Mouse (Mus musculus): Measurements from ENCODE around the gene Ifna7.
"Not testable (repeated sequence)": the region's sequence is repeated elsewhere in the genome, so short reads cannot be mapped to it uniquely, and the experiment has no call there.

DNA sequence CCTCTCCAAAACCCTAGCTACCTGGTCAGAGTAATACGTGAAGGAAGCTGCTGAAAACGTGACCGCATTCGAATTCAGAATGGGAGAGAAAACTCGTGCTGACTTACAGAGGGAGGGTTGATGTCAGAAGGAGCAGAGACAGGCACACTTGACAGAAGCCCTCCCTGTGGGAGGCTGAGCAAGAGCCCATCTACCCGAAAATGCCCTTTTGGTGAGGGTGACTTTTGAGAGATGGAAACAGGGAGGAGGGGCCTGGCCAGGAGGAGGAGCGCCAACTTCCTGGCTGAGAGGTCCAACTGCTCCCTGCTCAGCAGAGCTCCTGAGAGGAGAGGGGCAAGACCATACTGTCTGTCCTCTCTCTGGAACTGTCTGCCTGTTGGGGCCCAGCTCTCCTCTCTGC, 16.7 kb upstream of the Ifna7 start, which contains the start of gene Gm13285:
- not testable (repeated sequence) for TF ChIP-seq CTCF, EP300 (IDR thresholded peaks at IDR 0.05; ENCODE audit: low read depth)
